Mouse (Mus musculus) ovary, postnatal 10 days (tissue): ENCODE data around the gene Rps6ka1.

Experiments used
- DNase-seq: peaks from one replicate; pipeline ENCODE4 v3.0.0; 2022; ENCODE audit warnings: low spot score

Rps6ka1 gene

DNA sequence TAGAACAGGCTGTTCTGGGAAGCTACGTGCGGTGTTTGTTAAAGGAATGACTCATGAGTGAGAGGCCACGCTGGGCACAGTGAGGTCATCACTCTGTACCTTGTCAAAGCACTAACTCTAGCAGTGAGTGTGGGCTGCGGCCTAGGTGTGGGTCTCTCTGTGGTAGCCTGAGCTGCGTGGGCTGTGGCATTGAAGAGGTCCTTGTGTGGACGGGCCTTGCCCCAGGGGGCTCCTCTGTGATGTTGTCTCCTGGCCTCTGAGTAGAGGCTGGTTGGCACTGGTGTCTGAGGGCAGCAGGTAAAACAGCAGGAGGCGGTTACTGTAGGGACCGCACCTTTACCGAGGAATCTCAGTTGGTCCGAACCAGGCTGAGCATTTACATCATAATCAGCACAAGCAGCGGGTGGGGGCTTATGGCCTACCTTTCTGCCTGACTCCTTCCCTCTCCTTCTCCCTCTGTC lies 9.9 kb upstream of the Rps6ka1 start:
- DNase-seq: no peak

DNA sequence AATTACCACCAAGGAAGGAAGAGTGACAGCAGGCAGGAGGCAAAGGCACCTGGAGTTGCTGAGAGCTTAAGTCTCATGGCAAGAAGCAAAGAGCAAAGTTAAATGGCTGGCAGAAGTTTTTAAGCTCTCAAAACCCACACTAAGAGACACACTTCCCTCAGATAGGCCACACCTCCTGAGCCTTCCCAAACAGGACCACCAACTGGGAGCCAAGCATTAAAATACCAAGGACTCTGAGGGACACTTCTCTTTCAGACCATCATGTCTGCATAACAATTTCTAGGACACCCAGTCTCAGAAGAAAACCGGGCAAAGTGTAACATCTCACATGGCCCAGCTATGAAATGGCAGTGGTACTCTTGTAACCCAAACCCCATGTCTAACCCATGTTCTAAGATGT lies 9.4 kb upstream of the Rps6ka1 start:
- no peak for DNase-seq

DNA sequence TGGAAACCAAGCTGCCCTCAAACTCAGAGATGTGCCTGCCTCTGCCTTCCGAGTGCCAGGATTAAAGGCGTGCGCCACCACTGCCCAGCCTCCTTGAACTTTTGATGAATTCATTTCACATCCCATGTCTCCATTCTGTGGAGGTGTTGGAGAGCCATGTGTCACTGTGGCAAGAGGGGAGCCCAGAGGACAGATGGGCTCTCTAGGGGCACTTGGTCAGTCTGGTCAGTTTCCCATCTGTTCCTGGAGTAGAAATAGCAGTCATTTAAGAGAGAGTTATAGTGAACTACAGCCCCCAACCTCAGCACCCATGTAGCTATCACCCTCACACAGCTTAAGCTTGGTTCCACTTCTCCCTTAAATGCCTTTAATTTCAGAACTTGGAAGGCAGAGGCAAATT lies 8.4 kb upstream of the Rps6ka1 start:
- DNase-seq: no peak

DNA sequence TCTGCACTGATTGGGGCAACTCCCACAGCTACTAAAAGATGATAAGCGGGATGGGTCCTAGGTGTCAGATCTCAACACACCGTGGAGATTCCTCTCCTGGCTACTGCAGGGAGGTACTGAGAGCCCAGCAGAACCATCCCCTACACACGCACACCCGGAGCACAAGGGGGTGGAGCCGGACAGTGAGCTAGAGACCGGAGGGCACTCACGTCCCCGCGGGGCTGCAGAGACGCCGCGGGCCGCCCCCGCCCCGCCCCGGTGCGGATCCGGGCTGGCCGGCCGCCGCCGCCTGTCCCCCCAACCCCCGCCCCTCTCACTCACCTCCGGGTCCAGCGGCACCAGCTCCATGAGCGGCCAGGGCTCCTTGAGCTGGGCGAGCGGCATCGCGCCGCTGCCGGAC lies 348 bp downstream of the Rps6ka1 start:
- no peak for DNase-seq

DNA sequence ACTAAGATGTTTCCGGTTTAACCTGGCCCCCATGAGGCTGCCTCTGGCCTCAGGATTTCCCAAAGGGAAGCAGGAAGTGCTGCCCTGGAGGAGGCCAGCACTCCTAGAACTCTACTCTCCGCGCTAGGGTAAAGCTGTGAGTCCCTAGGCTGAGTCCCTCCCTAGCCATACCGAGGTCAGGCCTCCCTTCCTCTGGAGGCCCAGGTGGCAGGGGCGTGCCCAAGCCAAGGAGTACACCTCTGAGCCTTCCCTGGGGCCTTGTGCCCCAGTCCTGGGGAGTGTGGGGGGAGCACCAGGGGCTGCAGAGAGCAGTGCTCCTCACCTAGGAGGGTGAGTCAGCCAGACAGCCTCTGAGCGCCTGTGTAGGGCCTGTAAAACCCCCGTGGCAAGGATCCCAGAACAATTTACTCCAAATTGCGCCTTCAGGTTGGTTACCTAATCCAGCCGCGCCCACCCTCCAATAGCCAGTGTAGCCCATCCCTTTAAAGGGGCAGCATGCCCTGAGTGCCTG lies 1.6 kb downstream of the Rps6ka1 start:
- DNase-seq: no peak

DNA sequence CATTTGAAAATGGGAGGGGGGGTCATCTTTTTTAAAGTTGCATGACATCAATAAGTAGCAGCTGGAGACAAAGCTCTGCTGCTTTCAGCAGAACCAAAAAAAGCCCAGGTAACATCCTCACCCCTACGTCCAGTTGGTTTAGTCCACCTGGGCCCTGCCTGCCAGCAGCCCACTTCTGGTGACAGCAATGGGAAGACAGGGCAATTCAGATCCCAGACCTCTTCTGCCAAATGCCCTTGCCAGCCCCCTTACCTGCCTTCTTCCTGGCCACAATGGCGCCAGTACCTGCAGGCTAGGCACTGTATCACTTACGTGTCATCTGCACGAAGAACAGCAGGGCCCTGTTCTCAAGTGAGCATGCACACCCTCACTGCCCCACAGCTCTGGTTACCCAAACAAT lies 2.3 kb downstream of the Rps6ka1 start:
- no peak for DNase-seq

DNA sequence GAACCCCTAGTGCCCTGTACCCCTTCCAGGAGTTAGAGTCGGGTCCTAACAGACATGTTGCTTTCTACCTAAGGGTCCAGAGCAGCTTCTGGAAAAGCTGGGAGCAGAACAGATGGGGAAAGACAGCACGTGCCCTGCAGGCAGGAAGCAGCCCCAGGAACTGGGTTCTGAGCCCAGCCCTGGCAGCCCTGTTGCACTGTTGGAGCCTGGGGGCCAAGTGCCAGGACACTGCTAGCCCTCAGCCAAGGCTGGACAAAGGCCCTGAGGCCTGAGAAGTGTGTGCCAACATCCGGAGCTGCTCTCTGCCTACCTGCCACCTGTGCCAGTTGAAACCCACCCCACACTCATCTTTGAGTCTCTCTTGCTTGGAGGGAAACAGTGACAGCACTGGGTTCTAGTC lies 2.7 kb downstream of the Rps6ka1 start:
- no peak for DNase-seq

DNA sequence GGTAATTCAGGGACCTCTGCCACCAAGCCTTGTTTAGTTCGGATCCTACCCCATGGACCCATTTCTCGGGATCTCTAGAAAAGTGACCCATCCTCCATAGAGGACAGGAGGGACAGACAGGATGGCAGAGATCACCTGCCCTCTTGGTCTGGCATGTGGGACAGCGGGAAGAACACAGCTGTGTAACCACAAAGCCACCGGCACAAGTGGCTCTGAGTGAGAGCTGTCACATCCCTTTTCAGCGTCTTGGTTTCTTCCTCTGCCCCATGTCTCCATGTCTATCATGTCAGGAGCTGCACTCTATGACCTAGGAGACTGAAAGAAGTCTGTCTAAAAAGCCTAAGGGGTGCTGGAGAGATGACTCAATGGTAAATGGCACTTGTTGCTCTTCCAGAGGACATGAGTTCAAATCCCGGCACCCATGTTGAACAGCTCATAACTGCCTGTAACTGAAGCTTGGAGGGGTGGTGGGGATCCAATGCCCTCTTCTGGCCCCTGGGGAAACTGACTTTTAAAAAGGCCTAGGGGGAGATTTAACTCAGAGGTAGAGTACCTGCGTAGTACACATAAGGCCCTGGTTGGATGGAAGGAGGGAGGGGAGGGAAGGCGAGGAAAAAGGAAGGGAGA lies 3.4 kb downstream of the Rps6ka1 start:
- no peak for DNase-seq

DNA sequence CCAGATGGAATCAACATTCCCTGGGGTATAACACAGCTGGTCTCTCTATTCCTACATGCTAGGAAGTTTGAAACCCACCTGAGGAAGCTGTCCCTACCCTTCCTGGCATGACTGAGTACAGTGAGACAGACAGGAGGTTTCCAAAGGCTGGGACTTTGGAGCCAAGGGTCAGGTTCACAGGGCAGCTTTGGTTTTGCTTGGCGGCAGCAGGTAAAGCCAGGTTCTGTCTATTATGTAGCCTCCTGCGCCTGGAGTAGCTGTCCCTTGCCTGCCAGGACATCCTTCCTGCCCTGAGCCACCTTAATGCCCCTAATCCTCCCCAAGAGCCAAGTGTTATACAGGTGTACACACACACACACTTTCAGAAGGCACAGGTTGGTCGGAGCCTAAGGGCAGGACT lies 5.7 kb downstream of the Rps6ka1 start:
- no peak for DNase-seq

DNA sequence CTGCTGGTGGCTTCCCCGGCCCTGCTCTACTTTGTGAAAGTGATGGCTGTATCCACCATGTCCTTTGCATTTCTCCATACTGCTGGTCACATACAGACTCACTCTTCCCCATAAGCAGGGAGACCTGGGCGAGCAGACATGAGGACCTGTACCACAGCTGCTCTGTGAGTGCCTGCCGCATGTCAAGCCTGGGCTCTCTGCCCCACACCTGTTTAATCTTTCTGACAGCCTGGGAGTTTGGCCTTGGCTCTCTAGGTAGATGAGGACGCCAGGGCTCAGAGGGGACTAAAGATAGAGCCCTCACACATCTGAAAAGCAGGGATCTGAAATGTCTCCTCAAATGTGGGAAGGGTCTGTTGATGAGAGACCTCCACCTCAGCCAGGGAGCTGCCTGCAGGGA lies 6.2 kb downstream of the Rps6ka1 start:
- DNase-seq: no peak

DNA sequence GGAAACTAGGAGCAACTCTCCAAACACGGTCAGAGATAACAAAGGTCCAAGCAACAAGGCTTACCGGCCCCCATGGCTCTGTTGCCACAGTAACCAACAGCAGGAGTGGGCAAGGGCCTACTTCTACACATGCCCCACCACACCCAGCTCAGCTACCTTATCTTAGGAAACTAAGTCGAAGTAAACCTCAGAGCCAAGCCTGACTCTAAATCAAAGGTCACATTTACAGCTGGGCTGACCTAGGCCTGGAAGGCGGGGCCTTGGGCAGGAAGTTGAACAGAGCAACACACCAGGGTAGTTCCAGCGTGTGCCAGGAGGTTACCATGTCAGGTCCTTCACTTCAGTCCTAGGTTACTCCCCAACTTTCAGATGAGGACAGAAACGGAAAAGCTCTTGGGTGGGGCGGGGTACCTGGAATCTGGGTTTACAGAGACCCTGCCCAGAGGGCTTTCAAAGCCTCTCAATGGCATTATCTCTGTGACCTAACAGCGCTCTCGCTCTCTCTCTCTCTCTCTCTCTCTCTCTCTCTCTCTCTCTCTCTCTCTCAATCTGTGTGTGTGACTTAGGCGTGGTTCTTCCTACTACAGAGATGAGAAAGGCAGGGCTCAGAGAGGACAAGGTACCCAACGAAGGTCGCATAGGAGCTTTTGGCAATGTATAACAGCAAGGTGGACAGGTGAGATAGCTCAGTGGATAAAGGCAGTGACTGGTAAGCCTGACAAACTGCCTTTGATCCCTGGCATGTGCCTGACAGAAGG lies 8.3 kb downstream of the Rps6ka1 start:
- DNase-seq: no peak

DNA sequence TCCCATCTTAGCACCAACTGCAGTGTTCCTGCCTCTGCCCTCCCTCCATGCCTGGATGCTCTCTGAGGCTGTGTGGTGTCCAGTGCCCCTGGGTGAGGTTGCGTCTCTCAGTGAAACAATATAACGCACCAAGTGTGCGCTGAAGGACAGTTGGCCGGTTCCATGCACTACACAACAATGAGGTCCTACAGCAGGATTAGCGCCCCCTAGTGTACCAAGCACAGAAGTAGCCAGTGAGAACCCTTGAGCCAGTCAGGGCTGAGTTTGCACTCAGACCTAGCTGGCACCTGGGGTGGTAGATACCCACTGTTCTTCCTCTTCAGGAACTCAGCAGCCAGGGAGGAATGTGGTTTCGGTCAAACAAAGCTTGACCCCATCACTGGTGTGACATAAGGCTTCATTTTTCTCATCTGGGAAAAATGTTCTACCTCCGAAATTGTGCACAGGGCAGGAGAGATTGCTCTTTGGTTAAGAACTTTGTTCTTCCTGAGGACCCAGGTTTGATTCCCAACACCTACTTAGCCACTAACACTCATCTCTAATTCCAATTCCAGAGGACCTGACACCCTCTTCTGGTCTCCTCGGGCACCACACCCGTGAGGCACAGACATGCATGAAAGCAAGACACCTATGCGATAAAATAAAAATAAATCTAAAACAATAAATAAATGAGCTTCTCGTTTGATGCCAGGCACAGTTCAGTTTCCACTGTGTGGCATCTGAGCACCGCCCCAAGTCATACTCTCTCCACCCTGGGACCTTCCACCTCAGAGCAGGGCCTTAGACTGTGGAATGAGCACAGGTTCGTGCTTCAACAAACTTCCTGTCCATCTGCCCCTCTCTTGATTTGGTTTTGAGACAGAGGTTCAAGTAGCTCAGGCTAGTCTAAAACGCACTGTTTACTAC lies 9.5 kb downstream of the Rps6ka1 start:
- no peak for DNase-seq

DNA sequence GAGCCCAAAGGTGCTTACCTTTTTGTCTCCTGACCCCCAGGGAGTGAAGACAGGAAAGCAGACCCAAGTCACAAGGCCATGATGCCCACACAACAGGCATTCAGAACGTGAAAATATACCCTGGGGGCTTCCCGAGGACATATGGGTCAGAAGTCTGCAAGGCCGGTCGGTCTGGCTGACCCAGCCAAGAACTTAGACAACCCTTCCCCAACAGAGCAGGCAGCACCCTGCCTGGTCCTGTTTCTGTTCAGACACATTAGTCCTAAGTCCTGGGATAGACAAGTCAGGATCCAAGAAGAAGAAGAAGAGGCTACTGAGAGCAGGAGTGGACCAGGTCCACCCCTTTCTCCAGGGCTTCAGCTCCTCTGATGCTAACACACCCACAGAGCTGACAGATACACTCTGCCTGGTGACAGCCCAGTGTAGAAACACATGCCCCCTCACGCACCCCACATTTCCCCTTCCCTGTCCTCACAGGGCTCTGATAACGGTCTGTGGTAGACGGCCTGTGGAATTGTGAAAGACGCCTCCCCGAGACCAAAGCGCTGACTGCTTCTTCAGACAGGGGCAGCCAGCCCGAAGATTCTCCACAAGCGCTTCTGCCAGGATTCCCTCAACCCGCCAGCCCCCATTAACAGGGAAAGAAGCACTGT lies 12.6 kb downstream of the Rps6ka1 start:
- no peak for DNase-seq

DNA sequence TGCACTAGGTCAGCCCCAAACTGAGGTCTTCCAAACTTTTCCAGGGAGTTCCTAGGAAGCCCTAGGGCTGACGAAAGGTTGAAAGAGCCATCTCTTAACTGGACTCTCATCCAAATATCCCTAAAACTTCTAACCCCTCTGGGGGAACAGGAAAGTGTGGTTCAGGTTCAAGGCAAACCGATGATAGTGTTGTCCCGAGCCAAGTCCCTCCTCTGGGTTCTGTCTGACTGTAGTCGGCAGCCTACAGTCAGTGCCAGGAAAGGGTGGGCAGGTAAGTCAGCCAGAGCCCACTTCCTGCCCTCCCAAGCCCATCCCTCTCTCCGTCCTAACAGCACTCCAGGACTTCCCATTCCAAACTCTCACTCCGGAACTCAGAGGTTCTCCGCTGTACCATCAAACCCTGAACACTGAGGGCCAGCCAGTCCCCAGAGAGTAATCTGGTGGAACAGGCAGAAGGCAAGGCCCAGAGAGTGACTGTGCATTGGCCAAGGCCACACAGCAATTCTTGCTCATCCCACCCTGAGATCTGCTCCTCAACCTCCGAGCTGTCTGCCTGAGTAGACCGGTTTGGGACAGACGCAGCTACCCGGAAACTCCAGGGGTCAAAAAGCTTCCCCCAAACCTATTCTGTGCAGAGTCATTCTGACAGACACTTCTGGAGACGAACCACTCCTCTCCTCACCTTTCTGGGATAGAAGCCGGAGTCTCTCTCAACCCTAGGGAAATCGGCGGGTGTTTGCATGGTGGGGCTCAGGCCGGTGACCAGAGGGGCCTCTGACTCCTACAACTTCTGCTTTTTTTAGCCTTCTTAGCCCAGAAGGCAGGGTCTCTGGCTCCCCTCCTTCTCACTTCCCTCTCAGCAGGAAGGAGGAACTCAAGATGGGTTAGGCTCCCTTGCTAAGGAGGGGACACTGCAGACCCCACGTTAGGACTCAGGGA lies 13.4 kb downstream of the Rps6ka1 start:
- no peak for DNase-seq

DNA sequence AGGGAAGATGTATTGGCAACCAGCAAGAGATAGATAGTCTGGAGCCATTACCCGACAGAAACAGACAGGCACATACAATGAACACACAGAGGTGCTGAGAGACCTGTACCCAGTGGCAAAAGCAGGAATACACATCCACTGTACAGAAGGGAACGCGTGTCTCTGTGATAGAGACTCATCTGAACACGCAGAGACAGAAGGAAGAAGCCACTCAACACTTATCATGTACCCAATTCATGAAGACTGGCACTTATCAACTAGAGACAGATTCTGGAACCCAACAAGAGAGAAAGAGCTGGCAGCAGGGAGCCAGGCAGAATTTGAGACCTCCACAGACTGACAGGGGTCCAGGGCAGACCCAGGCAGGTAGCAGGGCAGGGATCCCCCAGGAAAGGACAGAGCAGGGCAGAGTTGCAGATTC lies 14.2 kb downstream of the Rps6ka1 start:
- DNase-seq: no peak

DNA sequence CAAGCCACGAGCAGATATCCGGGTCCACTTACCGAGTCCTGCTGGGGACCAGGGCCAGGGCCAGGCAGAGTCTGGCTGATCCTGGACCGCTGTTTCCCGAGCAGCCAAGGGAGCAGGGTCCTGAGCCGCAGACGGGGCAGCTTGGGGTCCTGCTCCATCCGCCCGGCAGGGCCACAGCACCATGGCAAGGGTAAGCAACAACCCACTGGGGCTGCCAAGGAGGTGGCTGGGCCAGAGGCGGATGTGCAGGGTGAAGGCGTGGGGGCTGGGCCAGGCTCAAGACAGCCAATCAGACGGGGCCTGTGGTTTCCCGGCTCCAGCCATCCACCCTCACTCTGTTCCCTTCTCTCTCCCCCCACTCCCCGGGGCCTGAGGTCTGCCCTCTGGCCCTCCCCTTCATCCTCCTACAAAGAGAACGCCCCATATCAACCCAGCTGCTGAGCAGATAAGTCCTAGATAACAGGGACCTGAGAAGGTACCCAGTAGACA lies 14.7 kb downstream of the Rps6ka1 start:
- no peak for DNase-seq

DNA sequence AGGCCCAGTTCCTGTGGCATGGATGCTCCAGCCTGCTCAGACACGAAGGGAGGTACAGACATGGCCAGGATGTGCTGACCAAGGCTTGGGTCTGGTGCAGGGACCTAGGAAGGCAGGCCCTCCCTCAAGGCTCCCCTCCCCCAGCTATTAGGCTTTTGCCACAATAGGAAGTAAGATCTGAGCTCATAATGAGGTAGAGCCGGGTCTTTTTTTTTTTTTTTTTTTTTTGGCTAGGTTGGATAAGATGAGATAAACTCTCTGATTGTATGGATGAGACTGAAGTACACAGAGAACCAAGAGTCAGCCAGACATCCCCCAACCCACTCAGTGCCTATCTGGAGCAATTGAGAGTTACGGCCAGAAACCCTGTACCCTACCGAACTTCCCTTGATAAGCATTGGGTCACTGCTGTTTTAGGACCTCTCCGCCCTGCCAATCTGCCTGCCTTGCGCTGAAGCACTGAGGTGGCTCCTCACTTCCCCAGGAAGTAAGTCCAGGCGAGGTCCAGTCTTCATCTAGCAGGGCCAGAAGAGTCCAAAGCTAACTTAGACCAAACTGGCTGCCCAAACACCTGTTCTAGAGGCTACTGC lies 15.3 kb downstream of the Rps6ka1 start:
- no peak for DNase-seq

DNA sequence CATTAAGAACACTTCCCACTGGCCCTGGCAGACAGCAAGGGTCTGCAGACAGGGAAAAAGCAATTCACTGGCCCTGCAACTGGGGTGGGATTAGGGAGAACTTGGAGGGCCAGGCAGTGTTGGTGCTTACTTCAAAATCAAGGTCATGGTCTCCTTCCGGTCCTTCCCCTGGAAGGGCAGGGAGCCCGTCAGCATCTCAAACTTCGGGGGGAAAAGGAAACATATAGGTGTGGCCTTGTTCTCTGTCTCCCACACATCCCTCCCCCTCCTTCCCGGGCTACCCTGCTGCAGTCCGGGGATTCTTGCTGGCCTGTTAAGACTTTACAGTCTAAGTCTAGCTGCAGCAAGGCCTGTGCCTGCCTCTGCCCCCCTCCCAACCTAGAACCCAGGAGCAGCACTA lies 22.4 kb downstream of the Rps6ka1 start:
- no peak for DNase-seq

DNA sequence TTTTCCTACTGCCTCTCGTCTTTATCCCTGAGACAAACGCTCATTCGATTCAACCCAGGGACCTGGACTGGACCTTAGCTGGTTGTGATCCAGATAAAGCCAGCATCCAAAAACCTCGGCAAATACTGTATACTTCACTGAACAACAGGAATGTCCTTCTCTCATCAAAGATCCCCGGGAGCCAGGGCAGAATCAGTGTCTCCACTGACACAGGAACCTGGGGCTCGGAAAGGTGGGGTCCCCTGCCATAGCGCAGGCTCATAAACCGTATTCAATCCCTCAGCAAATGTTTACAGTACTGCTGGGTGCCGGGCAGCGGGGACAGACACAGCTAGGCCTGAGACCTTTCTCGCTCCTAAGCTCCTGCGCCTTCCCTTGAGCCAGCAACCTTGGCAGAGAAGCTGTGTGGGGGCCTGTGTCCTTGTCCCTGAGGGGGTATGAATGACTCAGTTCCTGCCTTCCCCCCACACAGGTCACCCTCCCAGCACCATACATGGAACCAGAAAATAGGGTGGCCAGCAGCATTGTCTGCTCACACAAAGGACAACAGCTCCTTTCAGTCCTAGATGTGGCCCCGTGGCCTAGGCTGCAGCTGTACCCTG lies 23.1 kb downstream of the Rps6ka1 start:
- no peak for DNase-seq

DNA sequence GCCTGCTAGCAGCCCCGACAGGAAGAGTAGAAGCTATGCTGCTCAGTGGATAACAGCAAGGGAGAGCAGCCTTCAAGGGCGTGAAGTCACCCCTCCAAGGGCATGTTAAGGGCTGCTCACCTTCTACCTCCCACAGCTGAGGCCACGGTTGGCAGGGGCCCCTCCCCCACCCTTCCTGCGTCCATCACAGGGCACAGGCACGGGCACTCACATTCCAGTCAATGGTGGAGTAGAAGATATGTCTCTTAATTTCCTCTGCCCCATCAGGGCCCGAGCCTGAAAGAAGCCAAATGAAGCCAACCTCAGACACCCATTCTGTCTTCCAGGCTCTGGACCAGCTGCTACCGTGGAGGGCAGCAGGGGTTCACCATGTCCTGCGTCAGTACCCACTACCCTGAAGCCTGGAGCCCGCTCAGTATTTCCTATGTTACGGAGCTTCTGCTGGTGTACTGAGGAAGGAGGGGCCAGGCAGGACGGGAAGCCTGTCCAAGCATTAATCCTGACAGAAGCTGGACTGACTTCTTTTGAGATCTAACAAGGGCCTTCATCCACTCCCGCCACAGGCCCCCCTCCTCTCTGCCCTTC lies 23.7 kb downstream of the Rps6ka1 start:
- no peak for DNase-seq
